Mouse (Mus musculus) right cerebral cortex, adult 18-20 months (tissue): ENCODE results near the gene Cxcl1.

Experiments
- DNase-seq: peaks from one replicate; pipeline ENCODE4 v3.0.0; 2022; ENCODE audit warnings: mixed read lengths

Cxcl1 gene

DNA sequence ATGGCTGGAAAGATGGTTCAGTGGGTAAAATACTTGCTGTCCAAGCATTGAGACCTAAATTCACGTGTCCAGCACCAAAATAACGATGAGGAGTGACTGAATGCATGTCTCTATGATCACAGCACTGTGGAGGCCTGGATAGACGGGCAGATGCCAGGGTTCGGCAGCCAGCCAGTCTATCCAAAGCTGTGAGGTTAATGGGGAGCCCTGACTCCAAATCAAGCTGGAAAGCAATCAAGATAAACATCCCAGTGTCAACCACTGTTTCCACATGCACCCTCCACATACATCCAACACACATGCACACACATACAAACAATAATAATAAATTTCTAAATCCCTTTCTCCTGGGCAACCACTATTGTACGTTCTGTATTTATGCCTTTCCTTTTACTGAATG is 2.4 kb upstream of the Cxcl1 start:
- DNase-seq = no peak

DNA sequence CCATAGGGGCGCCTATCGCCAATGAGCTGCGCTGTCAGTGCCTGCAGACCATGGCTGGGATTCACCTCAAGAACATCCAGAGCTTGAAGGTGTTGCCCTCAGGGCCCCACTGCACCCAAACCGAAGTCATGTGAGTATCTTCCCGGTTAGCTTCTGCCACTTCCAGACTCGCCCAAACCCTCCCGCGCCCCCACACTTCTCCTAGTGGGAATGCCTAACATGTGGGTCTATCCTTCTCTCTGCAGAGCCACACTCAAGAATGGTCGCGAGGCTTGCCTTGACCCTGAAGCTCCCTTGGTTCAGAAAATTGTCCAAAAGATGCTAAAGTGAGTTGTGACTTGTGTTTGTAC is 398 bp downstream of the Cxcl1 start:
- no peak for DNase-seq

DNA sequence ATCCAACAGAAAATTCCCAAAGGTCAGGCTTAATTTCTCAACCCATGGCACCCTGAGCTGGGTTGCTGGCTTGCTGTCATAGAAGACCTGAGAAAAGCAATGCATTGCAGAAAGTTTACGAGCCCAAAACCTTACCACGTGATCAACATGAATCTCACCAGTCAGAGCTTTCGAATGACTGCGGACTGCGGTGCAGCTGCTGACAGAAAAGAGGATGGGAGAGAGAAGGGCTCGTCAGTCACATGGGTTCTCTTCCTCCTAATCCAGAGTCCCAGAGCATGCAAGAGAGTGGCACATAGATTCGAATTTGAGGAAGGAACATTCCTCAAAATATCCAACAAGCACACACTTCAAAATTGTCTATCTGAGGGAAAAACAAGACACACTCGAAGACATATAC is 3.2 kb downstream of the Cxcl1 start:
- no peak for DNase-seq

DNA sequence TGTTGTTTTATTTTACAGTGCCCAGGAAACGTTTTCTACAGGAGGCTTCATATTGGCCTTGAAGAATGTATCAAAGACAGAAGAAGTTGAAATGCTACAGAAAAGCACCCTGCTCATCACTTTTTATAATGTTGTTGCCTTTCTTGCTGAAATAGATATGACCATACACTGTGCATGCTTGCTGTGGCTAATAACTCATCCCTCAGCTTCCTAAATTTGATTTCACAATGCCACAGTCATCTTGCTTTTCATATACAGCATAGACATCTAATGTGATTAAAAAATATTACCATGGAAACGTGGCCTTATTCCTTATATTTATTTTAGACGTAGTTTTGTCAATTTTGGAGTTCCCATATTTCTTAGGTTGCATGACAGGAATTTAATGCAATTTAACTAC is 6.4 kb downstream of the Cxcl1 start:
- no peak for DNase-seq

DNA sequence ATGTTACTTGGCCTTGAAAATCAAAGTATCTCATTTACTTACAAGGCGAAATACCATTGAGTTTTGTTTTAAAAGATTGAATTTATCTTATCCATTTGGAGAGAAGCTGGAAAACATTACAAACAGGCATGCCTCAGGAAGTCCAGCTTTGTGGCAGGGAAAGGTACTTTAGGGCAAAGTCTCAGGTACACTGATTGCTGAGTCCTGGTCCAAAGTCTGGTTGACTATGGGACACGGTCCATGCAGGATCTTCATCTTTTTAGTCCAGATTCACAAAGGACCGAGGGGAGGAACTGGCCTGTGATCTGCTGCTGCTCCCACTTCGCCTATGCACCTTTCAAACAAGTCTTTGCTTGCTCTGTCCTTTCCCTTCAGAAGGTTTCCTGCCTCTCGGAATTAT is 8.3 kb downstream of the Cxcl1 start:
- DNase-seq = no peak

DNA sequence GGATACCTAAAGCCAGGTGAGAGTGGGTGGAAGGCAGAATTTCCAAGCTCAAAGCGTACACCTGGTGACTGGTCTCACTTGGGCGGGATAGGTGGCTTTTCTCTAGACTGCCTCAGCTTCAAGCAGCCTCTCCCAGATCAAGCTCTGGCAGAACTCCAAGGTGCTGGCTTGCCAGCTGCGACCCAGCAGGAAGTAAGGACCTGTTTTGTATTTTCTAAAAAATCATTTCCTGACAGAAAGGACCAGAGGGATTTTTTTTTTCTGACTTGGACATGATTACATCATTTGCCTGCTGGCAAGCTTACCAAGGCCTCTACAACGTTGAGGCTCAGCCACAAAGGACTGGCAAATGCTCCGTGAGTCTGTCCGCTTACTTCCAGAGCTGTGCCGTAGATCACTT is 9.1 kb downstream of the Cxcl1 start:
- DNase-seq = peak; percentile 4

DNA sequence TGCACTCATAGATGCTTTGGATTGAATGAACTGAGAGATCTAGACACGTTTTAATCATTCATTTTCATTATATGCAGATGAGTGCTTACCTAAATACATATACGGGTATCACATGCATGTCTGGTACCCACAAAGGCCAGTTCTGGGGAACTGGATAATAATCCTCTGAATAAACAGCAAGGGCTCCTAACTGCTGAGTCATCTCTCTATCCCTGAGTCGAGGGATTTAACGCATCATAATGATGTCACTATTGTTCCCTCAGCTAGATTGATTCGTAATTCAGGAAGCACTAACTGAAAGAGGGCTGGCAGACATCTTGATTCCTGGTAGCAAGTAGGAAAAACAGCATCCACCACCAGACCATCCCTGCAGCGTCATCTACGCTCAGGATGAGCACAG is 9.6 kb downstream of the Cxcl1 start:
- no peak for DNase-seq

DNA sequence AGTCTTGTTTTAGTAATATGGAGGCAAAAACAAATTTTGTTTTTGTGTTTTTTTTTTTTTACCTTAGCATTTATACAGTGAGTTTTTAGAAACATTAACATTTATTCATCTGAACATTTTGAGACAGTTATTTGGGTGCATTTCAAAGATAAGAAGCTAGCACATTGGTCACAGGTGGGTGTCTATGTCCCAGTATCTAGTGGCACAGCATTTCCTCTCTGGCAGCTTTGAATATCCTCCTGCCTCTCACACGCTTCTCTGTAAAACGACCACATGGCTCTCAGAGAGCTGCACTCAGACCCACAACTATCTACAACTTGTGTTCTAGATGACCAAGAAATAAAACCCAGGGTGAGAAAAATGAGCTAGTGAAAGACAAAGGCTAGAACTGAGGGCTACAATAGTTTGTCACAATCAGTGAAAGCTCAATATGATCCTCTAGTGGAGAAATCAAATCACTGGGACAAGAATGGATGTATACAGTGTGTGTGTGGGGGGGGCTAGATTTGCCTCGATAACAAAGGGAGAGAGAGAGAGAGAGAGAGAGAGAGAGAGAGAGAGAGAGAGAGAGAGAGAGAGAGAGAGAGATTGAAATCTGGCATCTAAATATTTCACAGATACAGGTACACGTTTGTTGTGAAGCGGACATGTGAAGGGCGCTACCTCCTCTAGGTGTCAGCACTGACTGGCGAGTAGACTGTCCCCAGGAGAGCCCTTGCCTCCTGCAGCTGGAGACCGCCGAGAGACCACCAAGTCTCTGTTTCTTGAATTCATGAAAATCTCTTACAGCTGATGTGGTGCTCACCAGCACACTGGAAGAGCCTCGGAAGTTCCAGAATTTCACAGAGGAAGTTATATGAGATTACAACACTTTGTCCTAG is 11.6 kb downstream of the Cxcl1 start:
- no peak for DNase-seq

DNA sequence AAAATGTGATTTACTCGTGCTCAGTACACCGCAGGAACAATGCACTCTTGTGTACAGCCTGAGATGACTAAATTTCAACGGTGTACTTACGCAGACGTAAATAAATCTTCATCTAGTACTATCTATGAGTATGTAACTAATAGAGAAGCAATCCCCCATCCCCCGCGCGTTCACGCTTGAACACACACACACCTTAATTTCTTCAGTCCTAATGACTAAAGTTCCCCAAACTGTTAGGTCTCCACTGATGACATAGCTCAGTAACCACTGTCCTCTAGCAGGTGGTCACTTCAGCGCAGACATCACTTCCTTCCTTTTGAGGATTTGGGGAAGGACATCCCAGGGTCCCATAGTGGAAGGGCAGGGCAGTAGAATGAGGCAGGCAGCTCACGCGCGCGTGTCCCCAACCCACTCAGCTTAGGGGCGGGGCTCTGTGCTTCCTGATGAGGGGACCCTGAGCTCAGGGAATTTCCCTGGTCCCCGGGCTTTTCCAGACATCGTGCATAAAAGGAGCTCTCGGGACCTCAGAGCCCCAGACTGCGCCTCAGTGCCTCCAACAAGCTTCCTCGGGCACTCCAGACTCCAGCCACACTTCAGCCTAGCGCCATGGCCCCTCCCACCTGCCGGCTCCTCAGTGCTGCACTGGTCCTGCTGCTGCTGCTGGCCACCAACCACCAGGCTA is 12.4 kb downstream of the Cxcl1 start, which contains the start of gene Cxcl2:
TSS of gene Cxcl2 (plus strand) at position 533 of the 682 bp plus-strand sequence.
- DNase-seq = no peak

DNA sequence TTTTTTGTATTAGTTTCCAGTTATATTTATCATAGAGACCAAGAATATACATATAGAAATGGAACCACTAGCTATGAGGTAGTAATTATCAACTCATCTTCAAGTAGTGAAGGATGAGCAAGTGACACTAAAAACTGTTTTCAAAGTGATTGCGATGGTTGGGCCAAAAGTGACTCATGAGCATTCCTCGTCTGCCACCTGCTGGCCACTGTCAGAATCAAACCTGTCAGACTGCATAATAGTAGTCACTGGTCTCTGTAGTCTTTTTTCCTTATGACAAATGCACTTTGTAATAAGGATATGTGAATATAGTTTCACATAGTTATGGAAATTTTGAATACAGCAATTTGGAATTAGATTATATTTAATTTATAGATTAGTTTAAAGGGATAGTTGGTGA is 17.9 kb downstream of the Cxcl1 start:
- DNase-seq = peak; percentile 37

DNA sequence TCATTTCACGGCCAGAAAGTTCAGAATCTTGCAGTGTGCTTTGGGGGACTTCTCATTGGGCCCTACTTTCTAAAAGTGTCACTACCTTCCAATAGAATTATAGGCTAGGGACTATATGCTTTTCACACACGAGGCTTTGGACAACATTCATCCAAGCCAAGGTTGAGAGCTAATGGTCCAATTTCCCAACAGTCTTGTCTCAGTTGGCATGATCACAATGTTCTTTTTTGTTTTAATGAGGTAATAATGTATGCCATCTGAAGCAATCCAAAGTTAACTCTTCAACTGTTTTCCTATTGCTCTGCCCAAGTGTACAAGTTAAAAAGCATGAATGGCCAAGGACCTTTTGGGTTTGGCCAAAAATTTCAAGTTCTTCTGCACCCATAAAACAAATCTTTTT is 28.5 kb downstream of the Cxcl1 start:
- DNase-seq = no peak

DNA sequence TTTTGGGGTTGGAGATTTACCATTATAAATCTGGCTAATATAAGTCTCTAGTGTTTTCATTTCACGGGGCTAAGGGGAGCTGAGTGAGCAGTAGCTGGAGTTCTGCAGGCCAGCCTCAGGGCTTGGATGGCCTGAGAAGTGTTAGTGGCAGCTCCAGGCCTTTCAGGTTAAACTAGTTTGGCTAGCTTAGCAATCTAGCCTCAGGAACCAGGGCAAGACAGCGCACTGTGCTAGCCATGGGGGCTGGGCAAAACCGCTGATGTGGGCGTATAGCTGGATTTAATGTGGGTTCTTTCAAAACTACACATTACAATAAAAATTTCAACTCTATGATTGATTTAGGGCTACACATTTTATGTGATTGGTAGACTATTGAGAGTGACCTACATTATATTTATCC is 31.9 kb downstream of the Cxcl1 start:
- DNase-seq = no peak

DNA sequence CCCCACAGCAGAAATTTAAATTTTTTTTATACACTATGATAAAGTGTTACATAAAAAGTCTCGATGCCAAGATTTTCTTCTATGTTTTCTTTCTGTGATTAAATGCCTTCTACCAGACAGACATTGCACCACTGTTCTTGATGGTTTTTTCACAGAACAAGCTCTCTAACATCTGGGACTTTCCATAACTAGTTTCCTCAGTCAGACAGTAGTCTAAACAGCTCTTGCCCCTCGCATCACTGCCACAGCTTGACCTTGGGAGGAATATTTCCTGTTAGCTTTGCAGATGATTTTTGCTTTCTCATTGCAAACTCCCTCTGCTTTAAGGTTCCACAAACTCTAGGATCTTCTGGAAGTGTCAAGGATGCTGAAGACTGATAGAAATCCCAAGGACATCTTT is 39.5 kb downstream of the Cxcl1 start:
- no peak for DNase-seq

DNA sequence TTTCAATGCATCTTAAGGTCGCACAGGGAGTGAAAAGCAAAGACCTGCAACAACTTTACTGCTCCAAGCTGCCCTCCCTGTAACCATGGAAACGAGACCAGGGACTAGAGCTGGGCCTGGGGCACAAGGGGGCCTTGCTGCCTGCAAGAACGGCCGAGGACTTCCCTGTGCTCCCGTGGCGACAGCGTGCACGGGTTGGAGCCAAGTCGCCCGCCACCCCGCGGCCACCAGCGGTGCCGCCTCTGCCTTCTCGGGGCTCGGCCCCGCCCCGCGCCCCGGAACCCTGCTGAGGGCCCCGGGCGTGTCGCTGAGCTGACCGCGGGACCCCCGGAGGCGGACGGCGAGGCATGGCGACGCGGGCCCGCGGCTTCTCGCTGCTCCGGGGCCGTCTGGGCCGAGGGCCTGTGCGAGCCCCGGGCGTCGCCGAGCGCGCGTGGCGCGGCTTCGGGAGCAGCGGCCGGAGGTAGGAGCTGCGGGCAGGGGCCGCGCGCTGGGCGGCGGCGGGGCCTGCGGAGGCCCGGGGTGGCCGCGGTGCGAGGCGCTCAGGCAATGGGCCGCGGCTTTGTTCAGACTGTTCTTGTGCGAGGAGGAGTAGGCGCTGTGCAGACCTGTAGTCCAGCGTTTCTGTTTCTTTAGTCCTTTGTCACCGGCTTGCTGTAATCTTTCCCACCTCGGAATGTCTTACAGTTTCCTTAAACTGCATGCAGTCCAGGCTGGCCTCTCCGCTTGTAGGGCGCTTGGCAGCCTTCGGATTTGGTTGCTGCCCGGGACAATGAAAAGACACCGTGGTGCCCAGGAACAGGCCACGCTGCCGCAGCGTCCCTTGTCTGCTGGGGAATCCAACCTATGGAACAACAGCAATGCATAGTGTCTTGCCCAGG is 40.2 kb downstream of the Cxcl1 start, which contains the start of gene Mthfd2l:
TSS of gene Mthfd2l (plus strand) at position 147 of the 881 bp plus-strand sequence.
- DNase-seq = peak; percentile 76

DNA sequence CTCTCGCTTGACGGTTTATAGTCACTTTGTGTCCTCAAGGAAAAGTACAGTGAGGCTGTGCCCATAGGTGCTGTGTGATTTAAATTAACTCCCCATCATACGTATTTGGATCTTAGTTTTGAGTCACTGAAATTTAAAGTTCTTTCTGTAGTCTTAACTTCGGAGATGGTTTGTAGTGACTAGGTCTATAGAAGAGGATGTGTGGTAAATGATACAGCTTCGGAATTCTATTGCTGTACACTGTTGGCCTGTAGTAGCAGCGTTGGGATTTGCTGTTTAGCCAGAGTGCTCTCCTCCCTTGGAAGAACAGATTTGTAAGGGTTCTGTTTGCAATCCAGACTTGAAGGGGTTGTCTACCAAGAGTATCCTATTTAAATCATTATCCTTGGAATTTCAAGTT is 40.9 kb downstream of the Cxcl1 start:
- DNase-seq = no peak

DNA sequence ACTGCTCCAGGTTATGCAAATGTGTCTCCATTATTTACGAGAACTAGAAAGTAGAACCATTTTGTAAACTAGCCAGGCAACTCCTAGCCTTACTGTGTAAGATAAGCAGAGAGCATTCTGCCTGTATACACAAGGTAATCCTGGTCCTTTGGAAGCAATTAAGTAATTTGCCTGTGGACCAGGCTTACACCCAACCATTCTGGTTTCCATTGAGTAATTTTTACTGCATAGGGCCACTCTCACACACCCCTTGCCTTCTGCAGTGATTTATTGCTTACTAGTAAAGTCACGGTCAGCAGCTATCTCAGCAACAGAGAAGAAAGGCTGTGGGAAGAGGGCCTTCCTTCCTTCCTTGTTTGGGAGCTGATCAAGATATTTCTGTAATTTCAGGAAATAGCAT is 45.7 kb downstream of the Cxcl1 start:
- DNase-seq = no peak
